Mouse (Mus musculus) cerebellum, postnatal 25 days (tissue): ENCODE measurements around the gene Hmbs.
A peak's percentile ranks its signal among the peaks of the same experiment; 100 is the strongest.
"Not testable (repeated sequence)": the region's sequence is repeated elsewhere in the genome, so short reads cannot be mapped to it uniquely, and the experiment has no call there.

Experiments used
- DNase-seq, 2 experiments: peaks; one replicate each; pipeline ENCODE4 v3.0.0; 2021; ENCODE audit warnings: mixed read lengths in 2 of 2

The Hmbs gene

DNA sequence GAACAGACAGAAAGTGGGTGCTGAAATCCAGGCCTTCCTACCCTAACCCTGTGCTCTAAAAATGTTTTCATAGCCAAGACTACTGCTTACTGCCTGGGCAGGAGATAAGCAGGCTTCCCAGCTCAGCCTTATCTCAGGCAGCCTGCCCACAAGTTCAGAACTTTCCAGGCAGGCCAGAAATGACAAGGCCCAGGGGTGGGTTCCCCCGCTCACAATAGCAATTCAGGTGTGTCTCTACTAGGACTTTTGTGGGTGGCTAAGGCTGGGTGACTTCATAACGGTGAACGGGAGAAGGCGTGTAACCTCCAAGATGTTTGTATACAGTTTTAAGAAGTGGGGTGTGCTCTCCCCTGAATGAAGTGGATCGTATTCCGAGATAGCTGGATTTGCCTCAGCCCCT lies 738 bp downstream of the Hmbs start:
- peak in 1 of 2 experiments; percentile 32 for DNase-seq

DNA sequence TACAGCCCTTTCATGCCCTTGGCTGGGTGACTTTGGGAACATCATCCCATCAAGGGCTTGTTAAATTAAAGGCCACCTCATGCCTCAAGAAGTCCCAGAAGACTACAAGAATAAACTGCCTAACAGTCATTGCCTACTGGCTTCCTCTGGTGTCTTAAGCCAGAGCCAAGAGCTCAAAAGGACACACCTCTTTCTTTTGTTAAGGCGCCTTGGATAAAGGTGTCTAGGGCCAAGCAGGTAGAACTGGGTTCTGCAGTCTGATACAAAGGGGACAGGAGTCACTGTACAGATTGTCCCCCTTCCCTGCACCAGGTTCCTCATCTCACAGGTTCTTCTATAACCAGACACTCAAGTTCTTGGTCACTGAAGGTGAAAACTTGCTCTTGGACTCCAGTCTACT lies 1.4 kb downstream of the Hmbs start:
- DNase-seq, result no peak

DNA sequence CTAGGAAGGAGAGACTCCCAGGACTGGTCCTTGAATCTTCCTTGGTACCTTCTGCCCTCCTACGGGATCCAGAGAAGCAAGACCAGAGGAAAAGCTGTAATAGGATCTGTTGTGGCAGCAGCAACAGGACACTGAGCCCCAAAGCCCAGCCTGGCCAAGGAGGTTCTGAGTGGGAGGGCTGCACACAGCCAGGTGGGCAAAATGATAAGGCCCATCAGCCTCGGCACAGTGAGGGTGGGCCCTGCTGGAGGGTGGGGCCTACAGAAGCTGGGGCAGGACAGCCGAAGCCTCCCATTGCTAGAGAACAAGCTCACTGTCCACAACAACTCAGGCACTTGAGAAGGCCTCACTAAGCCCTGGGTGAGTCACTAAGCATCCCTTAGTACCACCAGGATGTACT lies 1.9 kb downstream of the Hmbs start:
- DNase-seq, result no peak

DNA sequence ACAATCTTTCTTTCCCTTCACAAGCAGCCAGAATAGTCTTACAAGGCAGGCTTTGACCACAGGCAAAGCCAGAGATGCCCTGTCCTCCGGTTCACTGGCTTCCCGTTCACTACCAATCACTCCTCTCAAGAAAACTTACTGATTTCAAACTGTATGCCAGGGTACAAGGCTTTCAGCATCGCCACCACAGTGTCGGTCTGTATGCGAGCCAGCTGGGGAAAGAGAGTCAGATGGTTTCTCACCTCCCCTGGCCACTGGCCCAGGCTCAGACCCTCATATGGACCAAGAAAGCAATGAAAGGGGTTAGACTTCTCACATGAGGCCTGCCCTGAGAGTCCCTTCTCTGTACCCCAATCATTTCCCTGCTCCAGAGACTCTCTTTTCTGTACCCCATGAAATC lies 2.5 kb downstream of the Hmbs start:
- no peak for DNase-seq

DNA sequence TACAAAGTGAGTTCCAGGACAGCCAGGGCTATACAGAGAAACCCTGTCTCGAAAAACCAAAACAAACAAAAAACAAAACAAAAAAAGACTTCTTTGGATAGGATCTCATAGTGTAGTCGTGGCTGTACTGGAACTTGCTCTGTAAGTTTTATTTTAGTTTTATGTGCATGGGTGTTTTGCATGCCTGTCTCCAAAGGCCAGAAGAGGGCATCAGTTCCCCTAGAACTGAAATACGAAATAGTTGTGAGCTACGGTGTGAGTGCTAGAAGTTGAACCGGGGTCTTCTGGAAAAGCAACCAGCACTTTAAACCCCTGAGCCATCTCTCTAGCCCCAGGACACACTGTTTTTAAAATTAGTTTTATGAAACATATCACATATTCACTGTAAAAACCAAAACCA lies 5.5 kb downstream of the Hmbs start:
- DNase-seq, result no peak

DNA sequence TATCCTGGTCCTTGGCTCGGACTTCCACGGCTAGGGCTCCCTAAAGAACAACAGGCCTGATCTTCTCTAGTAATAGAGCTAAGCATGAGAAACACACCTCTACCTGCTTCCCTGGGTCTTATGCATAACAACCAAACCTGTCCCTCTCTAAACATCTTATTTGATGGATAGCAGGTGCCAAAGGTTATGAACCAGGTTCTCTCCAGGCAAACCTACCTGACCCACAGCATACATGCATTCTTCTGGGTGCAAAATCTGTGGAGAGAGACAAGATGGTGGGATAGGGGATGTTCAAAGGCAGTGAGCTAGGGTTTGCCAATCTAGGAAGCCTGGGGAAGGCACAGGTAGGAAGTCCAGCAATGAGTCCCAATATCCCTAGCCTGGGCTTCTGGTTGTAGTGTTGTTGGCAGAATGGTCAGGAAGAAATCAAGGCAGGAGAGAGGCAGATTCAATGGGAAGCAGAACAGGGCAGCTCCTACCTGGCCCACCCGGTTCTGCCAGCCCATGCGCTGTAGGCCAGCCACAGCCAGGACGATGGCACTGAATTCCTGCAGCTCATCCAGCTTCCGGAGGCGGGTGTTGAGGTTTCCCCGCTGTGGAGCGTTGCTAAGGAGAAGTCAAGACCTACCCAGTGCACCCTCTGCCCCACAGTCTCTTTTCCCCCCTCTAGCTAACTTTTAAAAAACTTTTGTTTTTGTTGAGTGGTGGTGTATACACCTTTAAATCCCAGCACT lies 6.4 kb downstream of the Hmbs start:
- DNase-seq, result no peak

DNA sequence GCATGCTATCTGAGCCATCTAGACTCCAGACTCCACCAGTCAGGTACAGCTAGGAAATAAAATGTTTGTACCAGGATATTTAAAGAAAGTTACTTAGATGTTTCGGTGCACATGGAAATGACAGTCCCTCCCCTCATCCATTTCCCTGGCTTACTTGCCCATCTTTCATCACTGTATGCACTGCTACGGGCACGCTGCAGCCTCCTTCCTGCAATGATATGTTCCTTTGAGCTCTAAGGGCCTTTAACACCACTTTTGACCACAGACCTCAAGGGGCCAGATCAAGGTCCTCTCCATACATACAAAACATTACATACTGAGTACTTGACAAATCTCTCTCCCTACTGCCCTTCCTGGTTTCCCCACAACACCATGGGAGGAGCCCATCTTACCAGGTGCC lies 7.1 kb downstream of the Hmbs start:
- DNase-seq, result no peak

DNA sequence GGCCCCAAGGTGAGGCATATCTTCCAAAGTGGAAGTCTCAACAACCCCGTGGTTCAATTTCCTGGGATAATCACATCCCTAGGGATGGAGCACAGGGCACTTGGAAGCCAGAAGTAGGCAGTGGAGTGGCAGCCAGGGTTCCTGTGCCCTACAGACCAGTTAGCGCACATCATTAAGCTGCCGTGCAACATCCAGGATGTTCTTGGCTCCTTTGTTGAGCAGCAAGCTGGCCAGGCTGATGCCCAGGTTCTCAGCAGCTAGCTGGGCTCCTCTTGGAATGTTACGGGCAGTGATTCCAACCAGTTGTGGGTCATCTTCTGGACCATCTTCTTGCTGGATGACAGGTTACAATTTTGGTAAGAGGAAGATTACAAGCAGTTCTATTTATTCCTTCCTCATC lies 7.5 kb downstream of the Hmbs start:
- not testable (repeated sequence) for DNase-seq

DNA sequence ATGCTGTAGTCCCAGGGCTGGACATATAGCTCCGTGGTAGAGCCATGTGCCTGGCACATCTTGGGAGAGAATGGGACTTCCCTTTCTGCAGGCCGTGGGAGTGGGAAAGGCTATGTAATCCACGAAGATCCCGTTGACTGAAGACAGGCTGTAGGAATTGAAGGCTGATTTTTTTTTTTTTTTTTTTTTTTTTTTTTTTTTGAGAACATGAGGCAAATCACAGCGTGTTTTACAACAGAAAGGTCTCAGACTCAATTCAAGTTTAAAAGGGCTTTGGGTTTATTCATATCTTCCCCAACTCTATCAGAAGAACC lies 8.0 kb downstream of the Hmbs start:
- DNase-seq, result no peak

DNA sequence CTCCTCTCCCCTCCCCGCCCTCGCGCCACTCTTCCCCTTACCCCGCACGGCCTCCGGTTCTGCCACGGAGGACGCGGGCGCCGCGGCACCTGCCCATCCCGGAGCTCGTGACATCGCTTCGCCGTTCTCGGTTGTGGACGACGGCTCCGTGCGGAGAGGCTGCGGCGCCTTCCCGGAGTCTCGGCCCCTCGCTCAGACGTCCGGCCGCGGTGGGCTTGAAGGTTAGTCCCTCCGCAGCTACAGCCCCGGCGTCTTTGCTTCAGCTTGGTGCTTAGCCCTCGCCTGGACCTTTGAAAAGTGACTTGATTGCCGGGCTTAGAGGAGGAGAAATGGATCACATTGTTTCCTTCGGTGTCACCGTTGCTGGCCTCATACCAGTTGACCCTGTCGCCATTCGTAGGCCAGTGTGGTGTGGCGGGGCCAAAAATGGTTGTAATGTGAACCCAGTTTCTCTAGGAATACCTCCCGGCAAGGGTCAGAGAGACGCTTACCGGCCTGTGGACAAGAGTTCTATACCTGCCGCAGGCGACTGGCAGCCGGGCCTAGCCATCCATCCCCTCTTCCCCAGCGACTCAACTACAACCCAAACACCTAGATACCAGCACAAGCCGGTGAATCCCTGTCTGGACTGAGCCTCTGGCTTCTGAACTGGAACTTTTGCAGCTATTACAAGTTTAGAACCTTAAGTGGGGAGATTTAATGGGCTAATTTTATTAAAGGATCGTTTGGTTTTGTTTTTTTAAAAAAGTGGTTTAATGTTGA lies 8.5 kb downstream of the Hmbs start:
- DNase-seq, result peak; percentile 56 to 60

DNA sequence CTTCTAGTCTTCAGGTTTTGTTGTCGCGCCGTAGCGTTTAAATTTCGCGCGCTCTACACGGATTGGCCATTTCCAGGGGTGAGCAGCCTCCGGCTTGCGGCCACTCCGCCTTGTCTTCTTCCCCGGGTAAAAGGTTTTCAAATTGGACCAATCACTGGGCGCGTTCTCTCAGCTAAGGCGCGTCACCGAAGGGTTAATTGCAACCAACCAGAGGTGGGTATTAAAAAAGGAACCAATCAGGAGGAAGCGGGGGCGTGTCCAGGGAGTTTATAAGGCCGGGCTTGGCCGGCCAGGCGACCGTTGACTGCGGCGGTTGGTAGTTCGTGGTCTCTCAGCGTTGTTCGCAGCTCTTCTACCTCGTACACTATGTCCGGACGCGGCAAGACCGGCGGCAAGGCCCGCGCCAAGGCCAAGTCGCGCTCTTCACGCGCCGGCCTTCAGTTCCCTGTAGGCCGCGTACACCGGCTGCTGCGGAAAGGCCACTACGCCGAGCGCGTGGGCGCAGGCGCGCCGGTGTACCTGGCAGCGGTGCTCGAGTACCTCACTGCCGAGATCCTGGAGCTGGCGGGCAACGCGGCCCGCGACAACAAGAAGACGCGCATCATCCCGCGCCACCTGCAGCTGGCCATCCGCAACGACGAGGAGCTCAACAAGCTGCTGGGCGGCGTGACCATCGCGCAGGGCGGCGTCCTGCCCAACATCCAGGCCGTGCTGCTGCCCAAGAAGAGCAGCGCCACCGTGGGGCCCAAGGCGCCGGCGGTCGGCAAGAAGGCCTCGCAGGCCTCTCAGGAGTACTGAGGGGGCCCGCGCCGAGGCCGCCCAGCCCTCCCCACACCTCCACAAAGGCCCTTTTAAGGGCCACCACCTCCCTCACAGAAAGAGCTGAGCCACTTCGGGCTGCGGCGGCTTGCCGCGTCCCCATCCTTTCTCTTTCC lies 9.4 kb downstream of the Hmbs start, which contains the start of gene H2afx:
H2afx (plus strand) TSS at position 299 of the 935 bp plus-strand sequence.
- peak; percentile 98 to 99 for DNase-seq

DNA sequence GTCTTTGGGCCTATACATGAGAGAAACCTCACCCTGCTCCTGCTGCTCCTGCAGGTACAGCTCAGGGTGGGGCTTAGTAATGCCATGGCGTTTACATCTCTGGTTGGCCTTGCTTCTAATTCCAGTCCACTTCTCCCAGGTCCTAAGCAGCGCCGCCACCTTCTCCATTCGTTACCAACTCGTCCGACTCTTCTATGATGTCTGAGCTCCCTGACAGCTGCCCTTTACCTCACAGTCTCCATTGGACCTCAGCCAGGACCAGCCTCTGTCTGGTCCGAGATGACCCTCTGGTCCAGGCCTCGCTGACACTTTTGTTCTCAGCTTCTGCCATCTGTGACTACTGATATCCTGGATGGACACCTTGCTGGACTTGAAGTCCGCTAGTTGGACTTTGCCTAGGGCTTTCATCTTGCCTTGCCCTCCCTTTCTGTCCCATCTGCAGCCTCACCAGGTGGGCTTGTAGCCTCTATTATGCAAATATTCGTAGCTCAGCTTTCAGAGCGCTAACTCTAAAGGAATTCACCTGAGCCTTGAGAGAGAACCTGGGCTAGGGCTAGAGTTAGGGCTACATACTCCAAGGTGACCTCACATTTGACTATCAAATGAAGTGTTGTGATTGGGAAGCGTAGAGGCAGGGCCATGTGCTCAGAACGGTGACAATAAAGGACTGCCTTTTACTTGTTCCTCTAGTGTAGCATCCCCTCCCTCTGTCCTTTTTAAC lies 10.9 kb downstream of the Hmbs start:
- DNase-seq, result peak in 1 of 2 experiments; percentile 43

DNA sequence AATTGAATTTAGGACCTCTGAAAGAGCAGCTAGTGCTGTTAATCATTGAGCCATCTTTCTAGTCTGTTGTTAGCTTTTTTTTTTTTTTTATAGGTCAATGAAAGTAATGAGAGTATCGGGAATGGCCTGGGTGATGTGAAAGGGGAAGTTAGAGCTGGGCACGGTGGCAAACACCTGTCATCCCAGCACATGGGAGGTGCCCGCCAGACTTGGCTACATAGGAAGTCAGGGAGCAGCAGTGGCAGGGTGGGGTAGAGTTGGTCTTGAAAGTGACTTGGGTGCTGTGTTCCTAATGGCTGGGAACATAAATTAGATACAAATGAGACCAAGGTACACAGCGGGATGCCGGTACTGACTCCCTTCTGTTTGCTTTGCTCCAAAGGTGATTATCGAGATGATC lies 13.3 kb downstream of the Hmbs start:
- DNase-seq, result no peak

DNA sequence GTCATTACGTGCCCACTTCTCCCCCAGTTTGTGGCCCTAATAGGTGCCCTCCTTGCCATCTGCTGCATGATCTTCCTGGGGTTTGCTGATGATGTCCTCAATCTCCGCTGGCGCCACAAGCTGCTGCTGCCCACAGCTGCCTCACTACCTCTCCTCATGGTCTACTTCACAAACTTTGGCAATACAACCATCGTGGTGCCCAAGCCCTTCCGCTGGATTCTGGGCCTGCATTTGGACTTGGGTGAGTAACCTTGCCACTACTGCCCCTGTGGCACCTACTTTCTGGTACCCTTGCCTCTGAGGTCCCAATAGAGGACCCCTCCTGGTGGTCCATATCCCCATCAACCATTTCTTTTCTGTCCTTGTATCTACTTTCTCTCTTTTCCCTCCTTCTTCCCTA lies 16.1 kb downstream of the Hmbs start:
- no peak for DNase-seq

DNA sequence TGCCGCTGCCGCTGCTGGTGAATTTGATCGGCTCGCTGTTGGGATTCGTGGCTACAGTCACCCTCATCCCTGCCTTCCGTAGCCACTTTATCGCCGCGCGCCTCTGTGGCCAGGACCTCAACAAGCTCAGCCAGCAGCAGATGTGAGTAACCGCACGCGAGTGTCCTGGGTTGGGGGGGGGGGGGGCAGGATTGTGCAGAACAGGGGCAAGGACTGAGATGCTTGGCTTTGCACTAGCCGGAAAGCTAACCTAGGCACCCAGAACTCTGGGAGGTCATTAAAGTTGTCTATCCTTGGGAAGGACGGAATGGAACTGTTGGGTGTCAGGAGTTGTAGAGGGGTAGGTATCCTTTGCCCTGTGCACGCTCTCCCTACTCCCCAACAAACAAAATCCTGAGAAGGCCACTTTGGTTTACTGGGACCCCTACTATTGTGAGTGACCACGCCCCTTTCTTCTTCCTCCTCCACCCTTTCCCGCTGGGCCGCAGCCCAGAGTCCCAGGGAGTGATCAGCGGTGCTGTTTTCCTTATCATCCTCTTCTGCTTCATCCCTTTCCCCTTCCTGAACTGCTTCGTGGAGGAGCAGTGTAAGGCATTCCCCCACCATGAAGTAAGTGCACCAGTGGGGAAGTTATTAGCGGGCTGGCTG lies 16.8 kb downstream of the Hmbs start:
- no peak for DNase-seq

DNA sequence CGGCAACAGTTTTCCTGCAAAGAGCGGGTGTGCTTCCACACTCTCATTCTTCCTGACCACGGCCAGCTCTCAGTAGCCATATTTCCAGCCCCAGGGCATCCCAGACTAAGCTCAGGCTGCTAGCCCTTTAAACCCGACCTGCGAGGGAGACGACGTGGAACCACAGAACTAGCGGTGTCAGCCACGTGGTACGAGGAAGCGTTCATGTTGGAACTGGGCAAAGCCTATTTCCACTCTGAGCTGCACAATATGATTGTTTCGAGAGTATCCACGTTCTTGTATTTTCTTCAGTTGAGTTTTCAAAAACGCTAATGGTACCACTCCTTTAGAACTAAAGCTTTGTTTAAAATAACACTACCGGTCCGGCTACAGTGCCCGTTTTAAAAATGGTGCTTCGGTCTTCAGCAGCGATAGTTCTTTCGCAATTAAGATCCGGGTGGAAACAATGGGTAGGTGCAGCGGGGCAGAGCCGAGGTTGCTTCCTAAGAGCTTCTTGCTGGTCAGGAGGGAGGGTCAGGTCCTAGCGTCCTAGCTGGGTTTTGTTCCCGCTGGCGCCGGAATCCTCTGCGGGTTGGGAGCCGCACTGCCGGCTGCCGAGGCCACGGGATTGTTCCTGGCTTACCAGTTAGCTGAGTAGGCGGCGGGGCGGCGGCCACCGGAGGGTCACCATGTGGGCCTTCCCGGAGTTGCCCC lies 17.5 kb downstream of the Hmbs start:
- peak; percentile 84 to 88 for DNase-seq

DNA sequence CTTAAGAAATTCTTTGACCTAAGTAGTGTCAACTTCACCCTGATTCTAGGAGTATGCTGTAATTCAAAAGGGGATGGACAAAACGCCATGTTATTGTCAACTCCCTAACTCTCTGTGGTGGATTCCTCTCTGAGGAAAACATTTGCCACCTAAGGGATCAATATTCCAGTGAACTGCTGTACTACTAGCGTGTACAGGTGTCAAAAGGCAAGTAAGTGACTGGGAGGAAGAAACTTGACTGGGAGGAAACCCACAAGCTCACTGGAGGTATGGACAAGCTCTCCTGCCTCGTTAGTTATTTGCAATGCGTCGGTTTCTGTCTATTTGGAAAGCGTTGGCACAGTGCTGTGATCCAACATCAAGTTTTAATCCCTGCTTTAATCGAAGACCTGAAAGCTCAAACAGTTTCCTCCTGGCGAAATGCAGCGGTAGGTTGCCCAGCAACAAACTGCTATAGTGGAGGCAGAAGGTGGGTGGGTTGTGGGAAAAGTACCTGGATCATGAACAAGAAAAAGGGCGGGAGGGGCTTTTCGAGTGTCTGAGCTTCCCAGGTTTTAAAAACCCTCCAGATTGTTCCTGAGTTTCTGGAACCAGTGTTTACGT lies 18.2 kb downstream of the Hmbs start, which contains the start of gene Dpagt1:
Dpagt1 (plus strand) TSS at position 252 of the 603 bp plus-strand sequence.
- no peak for DNase-seq

DNA sequence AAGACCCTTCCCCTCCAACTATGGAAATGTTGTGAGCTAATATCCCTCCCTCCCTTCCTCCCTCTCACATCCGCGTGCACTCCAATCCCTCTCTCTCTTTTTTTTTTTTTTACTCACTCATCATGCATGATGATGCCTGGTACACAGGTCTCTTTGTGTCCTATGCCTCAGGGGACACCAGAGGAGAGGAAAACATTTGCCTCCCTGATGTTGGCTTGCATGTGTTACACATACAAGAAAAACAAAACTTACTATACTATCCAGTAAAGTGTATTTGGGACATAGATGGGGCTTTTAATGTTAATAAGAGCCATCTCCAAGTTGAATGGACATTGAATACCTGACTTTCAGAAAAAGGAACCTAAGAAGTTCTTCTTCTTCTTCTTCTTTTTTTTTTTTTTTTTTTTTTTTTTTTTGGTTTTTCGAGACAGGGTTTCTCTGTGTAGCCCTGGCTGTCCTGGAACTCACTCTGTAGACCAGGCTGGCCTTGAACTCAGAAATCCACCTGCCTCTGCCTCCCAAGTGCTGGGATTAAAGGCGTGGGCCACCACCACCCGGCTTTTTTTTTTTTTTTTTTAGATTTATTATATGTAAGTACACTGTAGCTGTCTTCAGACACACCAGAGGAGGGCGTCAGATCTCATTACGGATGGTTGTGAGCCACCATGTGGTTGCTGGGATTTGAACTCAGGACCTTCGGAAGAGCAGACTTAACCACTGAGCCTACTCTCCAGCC lies 18.8 kb downstream of the Hmbs start:
- not testable (repeated sequence) for DNase-seq

DNA sequence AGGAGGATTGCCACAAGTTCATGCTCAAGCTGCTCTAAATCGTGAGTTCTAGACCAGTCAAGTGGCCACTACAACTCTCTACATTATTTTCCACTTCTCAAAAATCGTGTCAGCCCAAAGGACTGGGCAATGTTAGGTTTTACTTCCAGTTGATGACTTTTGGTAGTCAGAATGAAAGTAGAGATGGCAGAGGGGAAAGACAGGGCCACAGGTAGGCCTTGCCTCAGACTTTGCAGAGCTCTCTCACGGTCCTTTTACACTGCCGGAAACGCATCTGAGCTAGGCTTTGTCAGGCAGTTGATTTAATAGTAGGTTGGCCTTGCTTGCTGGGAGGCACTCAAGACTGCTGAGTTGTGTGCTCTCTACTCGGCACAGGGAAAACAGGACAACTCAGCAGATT lies 19.9 kb downstream of the Hmbs start:
- DNase-seq, result no peak

DNA sequence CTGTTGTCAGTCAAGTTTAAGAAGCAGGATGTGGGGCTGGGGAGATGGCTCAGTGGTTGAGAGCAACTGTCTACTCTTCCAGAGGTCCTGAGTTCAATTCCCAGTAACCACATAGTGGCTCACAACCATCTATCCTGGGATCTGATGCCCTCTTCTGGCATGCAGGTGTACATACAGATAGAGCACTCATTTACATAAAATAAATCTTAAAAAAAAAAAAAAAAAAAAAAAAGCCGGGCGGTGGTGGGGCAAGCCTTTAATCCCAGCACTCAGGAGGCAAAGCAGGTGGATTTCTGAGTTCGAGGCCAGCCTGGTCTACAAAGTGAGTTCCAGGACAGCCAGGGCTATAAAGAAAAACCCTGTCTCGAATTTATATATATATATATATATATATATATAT lies 20.4 kb downstream of the Hmbs start:
- not testable (repeated sequence) for DNase-seq
